Mouse (Mus musculus): Measurements from ENCODE around the gene Sfr1. TPM values are rescaled to one million over a fixed set of nuclear protein-coding genes. Genes with fewer than 3 reads are reported as not detected.

Gene Sfr1
- polyA plus RNA-seq, 1 experiment, result 69.6 TPM

DNA sequence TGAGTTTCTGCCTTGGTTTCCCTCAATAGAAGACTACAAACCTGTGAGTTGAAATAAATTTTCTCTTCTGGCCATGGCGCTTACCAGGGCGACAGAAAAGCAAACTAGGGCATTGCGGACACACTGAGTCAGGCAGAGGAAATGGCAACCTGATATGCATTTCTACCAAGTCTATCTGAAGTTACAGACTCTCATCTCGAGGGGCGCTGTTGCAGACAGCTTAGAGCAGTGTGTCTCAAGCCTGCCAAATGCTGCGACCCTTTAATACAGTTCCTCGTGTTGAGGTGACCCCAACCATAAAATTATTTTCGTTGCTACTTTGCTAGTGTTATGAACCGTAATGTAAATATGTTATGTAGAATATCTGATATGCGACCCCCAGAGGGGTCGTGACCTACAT lies 49.5 kb downstream of the Sfr1 start:
- no peak overlapping the region for H3K27ac ChIP-seq (ENCODE audit: insufficient read depth, low read length)
- H3K4me1 ChIP-seq (ENCODE audit: control insufficient read depth, insufficient read depth, low read length), result no peaks in the 10 kb centered on the region
- TF ChIP-seq POLR2A (IDR thresholded peaks at IDR 0.05; ENCODE audit: extremely low read depth, insufficient read depth, low read length), result no peak
- no peak for TF ChIP-seq CTCF (IDR thresholded peaks at IDR 0.05; ENCODE audit: extremely low read depth, insufficient read depth, low read length)
- H3K4me3 ChIP-seq (ENCODE audit: insufficient read depth, low read length), result no peak overlapping the region

DNA sequence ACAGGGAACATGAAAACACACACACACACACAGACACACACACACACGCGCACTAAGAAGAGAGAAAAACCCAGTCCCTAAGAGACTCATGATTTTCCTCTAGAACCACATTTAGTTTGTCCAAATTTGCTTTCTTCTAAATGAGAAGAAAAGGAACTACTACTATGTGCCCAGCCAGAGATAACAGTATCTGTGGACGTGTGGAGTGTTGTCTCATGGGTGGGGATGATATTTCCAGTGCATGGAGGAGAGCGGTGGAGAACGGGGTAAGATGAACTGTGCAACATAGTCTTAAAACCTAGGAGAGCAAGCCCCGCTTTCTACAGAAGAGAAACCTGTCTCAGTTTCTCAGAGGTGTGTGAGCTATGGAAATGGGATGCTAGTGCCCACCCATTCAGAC lies 52.4 kb downstream of the Sfr1 start:
- TF ChIP-seq CTCF (IDR thresholded peaks at IDR 0.05; ENCODE audit: extremely low read depth, insufficient read depth, low read length), result no peak
- TF ChIP-seq POLR2A (IDR thresholded peaks at IDR 0.05; ENCODE audit: extremely low read depth, insufficient read depth, low read length), result no peak
- Histone ChIP-seq H3K27ac (ENCODE audit: insufficient read depth, low read length) (no peak overlapping the region), H3K4me1 (ENCODE audit: control insufficient read depth, insufficient read depth, low read length) (no peaks in the 10 kb centered on the region), H3K4me3 (ENCODE audit: insufficient read depth, low read length) (no peak overlapping the region)

Other genes with a start within 250 kb of the Sfr1 start
- 17.7 and 19.5 TPM in 2 replicates for gene Stn1, start 194.2 kb upstream of the Sfr1 start, polyA plus RNA-seq (2012; rRNA removed)
- gene Slk, start 152.0 kb upstream of the Sfr1 start, polyA plus RNA-seq (2012; rRNA removed), result 34.5 and 34.6 TPM in 2 replicates
- 0.38 and 0.90 TPM in 2 replicates for gene Col17a1, start 39.6 kb upstream of the Sfr1 start, polyA plus RNA-seq (2012; rRNA removed)
- gene Gsto1, start 123.3 kb downstream of the Sfr1 start, polyA plus RNA-seq (2012; rRNA removed), result 47.8 and 51.4 TPM in 2 replicates
- 2.5 and 3.2 TPM in 2 replicates for gene Gsto2, start 133.9 kb downstream of the Sfr1 start, polyA plus RNA-seq (2012; rRNA removed)
- 0.44 and 0.94 TPM in 2 replicates for gene Cfap43, start 187.6 kb downstream of the Sfr1 start, polyA plus RNA-seq (2012; rRNA removed)
- gene Itprip, start 187.6 kb downstream of the Sfr1 start, polyA plus RNA-seq (2012; rRNA removed), result 0.78 and 0.79 TPM in 2 replicates
- gene Cfap58, start 206.0 kb downstream of the Sfr1 start, polyA plus RNA-seq (2012; rRNA removed), result 0.17 and 0.19 TPM in 2 replicates

Data from cortical plate, adult 2 months (tissue).